Mouse (Mus musculus): ENCODE measurements around the gene Prm1. TPM values are rescaled to one million over a fixed set of nuclear protein-coding genes. Genes with fewer than 3 reads are reported as not detected.

The Prm1 gene
- polyA plus RNA-seq, 1 experiment from 2014 or later, result not detected

DNA sequence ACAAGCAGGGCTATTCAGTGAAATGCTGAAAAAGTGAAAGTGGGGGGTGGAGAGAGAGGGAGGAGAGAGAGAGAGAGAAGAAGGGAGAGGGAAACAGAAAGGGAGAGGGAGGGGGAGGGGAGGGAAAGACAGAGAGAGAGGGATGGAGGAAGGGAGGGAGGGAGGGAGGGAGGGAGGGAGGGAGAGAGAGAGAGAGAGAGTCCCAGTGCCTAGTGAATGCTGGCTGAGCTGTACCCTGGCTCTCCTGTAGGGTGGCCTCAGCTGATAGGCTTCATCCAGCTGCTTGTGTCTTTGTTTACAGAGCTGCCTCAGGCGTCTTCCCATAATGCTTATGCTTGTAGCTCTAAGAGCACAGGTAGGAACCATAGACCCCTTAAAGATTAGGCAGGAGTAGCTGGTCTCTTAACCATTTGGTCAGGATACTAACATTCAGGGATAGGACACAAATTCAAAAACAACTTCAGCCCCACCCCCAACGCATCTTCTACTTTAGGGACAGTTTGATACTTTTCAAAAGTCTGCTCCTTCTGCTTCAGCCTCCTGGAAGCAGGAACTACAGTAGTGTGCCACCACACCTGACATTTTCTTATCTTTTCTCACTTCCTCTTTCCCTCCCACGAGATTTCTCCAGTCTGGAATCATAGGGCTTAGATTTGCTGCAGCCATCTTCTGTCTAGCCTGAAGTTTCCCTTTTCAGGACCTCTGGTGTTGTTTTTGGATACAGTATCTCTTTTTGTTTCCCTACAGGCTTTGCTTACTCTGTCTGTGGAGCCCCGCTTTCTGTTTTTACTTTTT, 34.9 kb downstream of the Prm1 start:
- ATAC-seq (ENCODE audit: insufficient read depth, low FRiP score, low TSS enrichment) (no peak), DNase-seq (ENCODE audit: low spot score) (no peak)
- Histone ChIP-seq H3K9me3 (ENCODE audit: control insufficient read depth, low read length) (no peaks in the 10 kb centered on the region), H3K9ac (ENCODE audit: low read length) (no peak overlapping the region), H3K36me3 (ENCODE audit: control insufficient read depth, insufficient read depth, low read length) (no peaks in the 10 kb centered on the region), H3K4me2 (ENCODE audit: low read depth) (no peak overlapping the region), H3K4me1 (ENCODE audit: control insufficient read depth, insufficient read depth, low read length) (no peaks in the 10 kb centered on the region), H3K27me3 (ENCODE audit: control insufficient read depth, insufficient read depth, low read length) (no peaks in the 10 kb centered on the region), H3K4me3 (ENCODE audit: low read depth, low read length) (no peak overlapping the region), H3K27ac (ENCODE audit: low read depth, low read length) (no peak overlapping the region)
- WGBS, result 52% methylated on average over 4 of the region's 4 CpGs

DNA sequence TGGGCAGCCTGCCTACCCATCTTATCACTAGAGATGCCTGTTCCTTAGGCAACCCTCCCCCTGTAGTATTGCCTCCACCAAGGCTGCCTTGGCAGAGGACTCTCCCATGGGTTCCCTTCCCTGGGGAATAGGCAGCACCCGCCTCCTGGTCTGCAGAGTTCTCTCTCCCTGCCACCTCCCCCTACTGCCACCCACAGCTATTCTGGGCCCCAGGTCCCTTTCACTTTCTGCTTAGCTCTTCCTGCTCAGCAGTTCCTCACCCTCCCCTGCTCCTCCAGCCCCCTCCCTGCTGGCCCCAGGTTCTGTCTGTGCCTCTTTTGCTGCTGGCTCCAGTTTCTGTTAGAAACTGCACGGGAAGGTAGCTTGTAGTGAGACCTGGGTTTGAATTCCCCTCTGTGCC, 36.0 kb downstream of the Prm1 start:
- Histone ChIP-seq H3K27ac (ENCODE audit: low read depth, low read length) (no peak overlapping the region), H3K27me3 (ENCODE audit: control insufficient read depth, insufficient read depth, low read length) (no peaks in the 10 kb centered on the region), H3K4me1 (ENCODE audit: control insufficient read depth, insufficient read depth, low read length) (no peaks in the 10 kb centered on the region), H3K9me3 (ENCODE audit: control insufficient read depth, low read length) (no peaks in the 10 kb centered on the region), H3K9ac (ENCODE audit: low read length) (no peak overlapping the region), H3K36me3 (ENCODE audit: control insufficient read depth, insufficient read depth, low read length) (no peaks in the 10 kb centered on the region), H3K4me2 (ENCODE audit: low read depth) (no peak overlapping the region), H3K4me3 (ENCODE audit: low read depth, low read length) (no peak overlapping the region)
- DNase-seq (ENCODE audit: low spot score) (no peak), ATAC-seq (ENCODE audit: insufficient read depth, low FRiP score, low TSS enrichment) (no peak)
- WGBS, result 44% methylated on average over 2 of the region's 2 CpGs

DNA sequence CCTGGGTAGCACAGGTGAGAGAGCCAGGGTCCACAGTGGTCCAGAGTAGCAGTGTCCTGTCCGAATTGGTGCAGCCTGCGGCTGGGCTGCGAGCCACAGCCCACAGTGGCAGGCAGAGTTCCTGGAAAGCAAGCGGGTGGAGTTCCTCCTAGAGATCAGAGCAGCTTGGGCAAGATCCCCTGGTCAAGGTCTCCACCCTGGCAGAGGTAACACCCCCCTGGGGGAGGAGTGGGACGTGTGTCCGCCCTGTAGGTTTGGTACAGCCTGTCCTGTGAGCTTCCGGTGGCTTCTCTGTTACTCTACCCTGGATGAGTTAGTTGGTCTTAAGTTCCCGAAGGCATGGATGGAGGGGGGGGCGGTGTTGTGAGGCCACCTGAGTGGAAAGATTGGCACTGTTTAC, 36.8 kb downstream of the Prm1 start:
- Histone ChIP-seq H3K27me3 (ENCODE audit: control insufficient read depth, insufficient read depth, low read length) (no peaks in the 10 kb centered on the region), H3K4me3 (ENCODE audit: low read depth, low read length) (no peak overlapping the region), H3K27ac (ENCODE audit: low read depth, low read length) (no peak overlapping the region), H3K4me2 (ENCODE audit: low read depth) (no peak overlapping the region), H3K4me1 (ENCODE audit: control insufficient read depth, insufficient read depth, low read length) (no peaks in the 10 kb centered on the region), H3K9me3 (ENCODE audit: control insufficient read depth, low read length) (no peaks in the 10 kb centered on the region), H3K9ac (ENCODE audit: low read length) (no peak overlapping the region), H3K36me3 (ENCODE audit: control insufficient read depth, insufficient read depth, low read length) (no peaks in the 10 kb centered on the region)
- no peak for ATAC-seq (ENCODE audit: insufficient read depth, low FRiP score, low TSS enrichment)
- WGBS, result 61% methylated on average over 9 of the region's 9 CpGs
- no peak for DNase-seq (ENCODE audit: low spot score)

DNA sequence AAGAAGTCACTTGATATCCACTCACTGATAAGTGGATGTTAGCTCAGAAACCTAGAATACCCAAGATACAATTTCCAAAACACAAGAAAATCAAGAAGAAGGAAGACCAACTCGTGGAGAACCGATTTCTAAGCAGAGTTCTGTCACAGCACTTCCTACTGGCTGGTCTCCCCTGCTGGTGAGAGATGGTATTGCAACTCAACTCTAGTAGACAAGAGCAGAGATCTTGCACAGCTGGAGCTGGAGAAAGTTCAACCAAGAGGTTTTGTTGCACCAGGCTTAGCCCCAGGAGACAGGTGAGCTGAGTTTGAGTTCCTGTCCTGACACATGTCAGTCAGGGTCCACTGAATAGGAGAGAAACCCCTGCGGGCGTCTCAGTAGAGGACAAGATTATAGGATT, 38.5 kb downstream of the Prm1 start:
- no peak overlapping the region for H3K9ac ChIP-seq (ENCODE audit: low read length)
- H3K9me3 ChIP-seq (ENCODE audit: control insufficient read depth, low read length), result no peaks in the 10 kb centered on the region
- H3K4me1 ChIP-seq (ENCODE audit: control insufficient read depth, insufficient read depth, low read length), result no peaks in the 10 kb centered on the region
- H3K4me3 ChIP-seq (ENCODE audit: low read depth, low read length), result no peak overlapping the region
- peak; percentile 61 for DNase-seq (ENCODE audit: low spot score)
- H3K27me3 ChIP-seq (ENCODE audit: control insufficient read depth, insufficient read depth, low read length), result no peaks in the 10 kb centered on the region
- ATAC-seq (ENCODE audit: insufficient read depth, low FRiP score, low TSS enrichment), result no peak
- H3K4me2 ChIP-seq (ENCODE audit: low read depth), result no peak overlapping the region
- no peak overlapping the region for H3K27ac ChIP-seq (ENCODE audit: low read depth, low read length)
- WGBS, result 49% methylated on average over 4 of the region's 4 CpGs
- H3K36me3 ChIP-seq (ENCODE audit: control insufficient read depth, insufficient read depth, low read length), result no peaks in the 10 kb centered on the region

DNA sequence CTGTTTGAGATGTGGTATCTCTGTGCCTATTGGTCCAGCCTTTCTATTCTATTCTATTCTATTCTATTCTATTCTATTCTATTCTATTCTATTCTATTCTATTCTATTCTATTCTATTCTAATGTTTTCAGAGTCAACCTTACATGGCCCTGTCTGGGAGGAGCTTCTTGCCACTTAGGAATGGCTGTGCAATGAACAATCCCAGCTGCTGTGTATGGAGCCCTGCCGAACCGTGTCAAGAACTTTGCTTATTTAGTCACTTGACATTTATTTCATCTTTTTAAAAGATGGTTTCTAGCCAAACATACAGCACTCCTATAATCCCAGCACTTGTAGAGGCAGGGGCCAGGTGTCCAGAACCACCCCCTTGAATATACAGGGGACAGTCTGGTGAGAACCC, 41.3 kb downstream of the Prm1 start:
- Histone ChIP-seq H3K27ac (ENCODE audit: low read depth, low read length) (no peak overlapping the region), H3K9ac (ENCODE audit: low read length) (no peak overlapping the region), H3K4me2 (ENCODE audit: low read depth) (no peak overlapping the region), H3K4me1 (ENCODE audit: control insufficient read depth, insufficient read depth, low read length) (no peaks in the 10 kb centered on the region), H3K9me3 (ENCODE audit: control insufficient read depth, low read length) (no peaks in the 10 kb centered on the region), H3K4me3 (ENCODE audit: low read depth, low read length) (no peak overlapping the region), H3K27me3 (ENCODE audit: control insufficient read depth, insufficient read depth, low read length) (no peaks in the 10 kb centered on the region), H3K36me3 (ENCODE audit: control insufficient read depth, insufficient read depth, low read length) (no peaks in the 10 kb centered on the region)
- no peak for ATAC-seq (ENCODE audit: insufficient read depth, low FRiP score, low TSS enrichment)
- no peak for DNase-seq (ENCODE audit: low spot score)
- 69% methylated on average over 2 of the region's 2 CpGs for WGBS

DNA sequence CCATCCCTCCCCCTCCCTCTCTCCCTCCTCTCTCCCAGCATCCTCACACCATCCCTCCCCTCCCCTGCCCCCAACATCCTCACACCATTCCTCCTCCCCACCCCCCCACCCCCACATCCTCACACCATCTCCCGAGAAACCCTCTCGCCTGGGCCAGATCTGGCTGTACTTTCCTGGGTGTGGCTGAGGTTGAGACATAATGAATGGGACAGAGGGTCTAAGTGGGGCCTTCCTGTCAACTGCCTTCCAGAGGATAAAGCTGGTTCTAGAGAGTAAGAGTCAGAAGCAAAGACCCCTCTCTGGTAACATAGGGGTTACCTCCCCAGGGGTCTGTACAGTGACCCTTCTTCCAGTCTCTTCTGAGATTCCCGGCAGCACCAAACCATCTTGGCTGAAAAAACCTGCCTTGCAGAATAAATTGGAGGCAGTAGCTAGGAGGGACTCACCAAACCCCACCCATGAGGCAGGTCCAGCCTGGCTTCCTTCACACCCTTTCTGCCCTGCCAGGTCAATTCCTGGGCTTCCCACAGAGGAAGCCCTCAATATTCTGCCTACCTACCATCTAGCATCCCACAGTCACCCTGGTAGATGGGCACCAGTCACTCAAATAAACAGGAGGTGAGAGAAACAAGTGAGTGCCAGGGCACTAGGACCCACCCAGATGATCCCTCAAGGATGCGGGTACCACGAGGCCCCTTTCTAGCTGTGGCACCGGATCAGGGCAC, 41.9 kb downstream of the Prm1 start:
- Histone ChIP-seq H3K36me3 (ENCODE audit: control insufficient read depth, insufficient read depth, low read length) (no peaks in the 10 kb centered on the region), H3K4me2 (ENCODE audit: low read depth) (no peak overlapping the region), H3K27ac (ENCODE audit: low read depth, low read length) (no peak overlapping the region), H3K4me1 (ENCODE audit: control insufficient read depth, insufficient read depth, low read length) (no peaks in the 10 kb centered on the region), H3K27me3 (ENCODE audit: control insufficient read depth, insufficient read depth, low read length) (no peaks in the 10 kb centered on the region), H3K9ac (ENCODE audit: low read length) (no peak overlapping the region), H3K9me3 (ENCODE audit: control insufficient read depth, low read length) (no peaks in the 10 kb centered on the region), H3K4me3 (ENCODE audit: low read depth, low read length) (no peak overlapping the region)
- DNase-seq (ENCODE audit: low spot score), result no peak
- no peak for ATAC-seq (ENCODE audit: insufficient read depth, low FRiP score, low TSS enrichment)
- WGBS, result 64% methylated on average over 6 of the region's 6 CpGs

DNA sequence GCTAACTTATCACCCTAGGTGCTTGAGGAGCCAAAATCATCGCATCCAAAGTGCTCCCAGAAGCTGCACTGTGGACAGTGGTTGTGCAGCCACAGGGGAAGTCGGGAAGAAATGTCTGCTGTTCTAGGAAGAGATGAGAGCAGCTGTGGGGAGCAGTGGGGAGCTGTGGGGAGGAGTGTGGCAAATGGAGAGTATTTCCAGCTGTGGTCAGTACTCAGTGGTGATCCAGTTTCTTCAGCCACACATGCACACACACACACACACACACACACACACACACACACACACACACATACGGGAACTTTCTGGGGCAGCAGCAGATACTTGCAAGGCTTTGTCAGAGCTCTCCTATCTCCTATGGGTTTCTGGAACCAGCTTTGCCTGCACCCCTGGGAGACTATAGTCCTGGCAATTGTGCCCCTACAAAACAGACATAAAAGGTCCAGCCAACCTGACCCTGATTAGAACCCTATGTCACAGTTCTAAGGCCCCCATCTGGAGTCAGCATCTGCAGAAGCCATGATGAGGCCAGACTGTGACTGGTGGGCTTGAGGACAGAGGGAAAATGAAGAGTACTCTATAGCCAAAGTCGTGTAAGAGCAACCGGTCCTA, 43.0 kb downstream of the Prm1 start:
- Histone ChIP-seq H3K4me3 (ENCODE audit: low read depth, low read length) (no peak overlapping the region), H3K9me3 (ENCODE audit: control insufficient read depth, low read length) (no peaks in the 10 kb centered on the region), H3K4me1 (ENCODE audit: control insufficient read depth, insufficient read depth, low read length) (no peaks in the 10 kb centered on the region), H3K27me3 (ENCODE audit: control insufficient read depth, insufficient read depth, low read length) (no peaks in the 10 kb centered on the region), H3K27ac (ENCODE audit: low read depth, low read length) (no peak overlapping the region), H3K9ac (ENCODE audit: low read length) (no peak overlapping the region), H3K4me2 (ENCODE audit: low read depth) (no peak overlapping the region), H3K36me3 (ENCODE audit: control insufficient read depth, insufficient read depth, low read length) (no peaks in the 10 kb centered on the region)
- ATAC-seq (ENCODE audit: insufficient read depth, low FRiP score, low TSS enrichment) (no peak), DNase-seq (ENCODE audit: low spot score) (no peak)
- WGBS, result 74% methylated on average over 5 of the region's 5 CpGs

DNA sequence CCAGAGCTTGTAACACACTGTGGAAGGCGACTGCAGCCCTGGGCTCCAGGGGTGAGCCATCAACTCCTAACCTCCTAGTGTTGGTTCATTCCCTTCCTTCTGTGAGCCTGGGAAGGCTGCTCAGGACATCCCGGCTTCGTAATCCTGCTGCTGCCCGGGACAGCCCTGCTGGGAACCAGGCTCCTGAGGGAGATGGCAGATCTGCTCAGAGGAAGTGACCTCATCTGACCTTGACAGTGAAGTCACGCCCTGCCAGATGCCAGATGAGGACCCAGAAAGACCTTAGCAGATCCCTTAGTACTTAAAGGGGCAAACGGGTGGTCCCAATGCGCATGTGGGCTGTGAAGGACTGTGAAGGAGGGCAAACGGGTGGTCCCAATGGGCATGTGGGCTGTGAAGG, 44.5 kb downstream of the Prm1 start:
- Histone ChIP-seq H3K9ac (ENCODE audit: low read length) (no peak overlapping the region), H3K27me3 (ENCODE audit: control insufficient read depth, insufficient read depth, low read length) (no peaks in the 10 kb centered on the region), H3K36me3 (ENCODE audit: control insufficient read depth, insufficient read depth, low read length) (no peaks in the 10 kb centered on the region), H3K4me2 (ENCODE audit: low read depth) (no peak overlapping the region), H3K4me1 (ENCODE audit: control insufficient read depth, insufficient read depth, low read length) (no peaks in the 10 kb centered on the region), H3K27ac (ENCODE audit: low read depth, low read length) (no peak overlapping the region), H3K4me3 (ENCODE audit: low read depth, low read length) (no peak overlapping the region), H3K9me3 (ENCODE audit: control insufficient read depth, low read length) (no peaks in the 10 kb centered on the region)
- ATAC-seq (ENCODE audit: insufficient read depth, low FRiP score, low TSS enrichment) (no peak), DNase-seq (ENCODE audit: low spot score) (no peak)
- 65% methylated on average over 8 of the region's 8 CpGs for WGBS

DNA sequence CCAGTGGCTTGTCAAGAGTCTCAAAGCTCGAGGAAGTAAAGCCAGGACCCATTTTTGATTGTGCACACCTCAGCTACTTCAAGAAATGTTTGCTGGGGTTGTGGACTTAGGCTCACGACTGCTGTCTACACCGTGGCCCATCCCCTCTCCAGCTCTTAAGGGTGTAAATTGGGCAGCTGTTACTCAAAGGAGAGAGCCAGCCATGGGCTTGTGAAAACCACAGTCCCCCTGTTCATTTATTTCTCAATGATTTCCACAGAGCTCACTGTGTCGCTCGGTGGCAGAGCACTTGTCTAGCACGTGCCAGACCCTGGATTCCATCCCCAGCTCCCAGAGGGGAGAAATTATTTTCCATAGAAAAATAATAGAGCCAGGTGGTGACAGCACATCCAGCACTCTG, 49.5 kb downstream of the Prm1 start:
- H3K9ac ChIP-seq (ENCODE audit: low read length), result no peak overlapping the region
- H3K27ac ChIP-seq (ENCODE audit: low read depth, low read length), result no peak overlapping the region
- H3K4me3 ChIP-seq (ENCODE audit: low read depth, low read length), result no peak overlapping the region
- H3K9me3 ChIP-seq (ENCODE audit: control insufficient read depth, low read length), result no peaks in the 10 kb centered on the region
- no peaks in the 10 kb centered on the region for H3K36me3 ChIP-seq (ENCODE audit: control insufficient read depth, insufficient read depth, low read length)
- no peaks in the 10 kb centered on the region for H3K4me1 ChIP-seq (ENCODE audit: control insufficient read depth, insufficient read depth, low read length)
- H3K4me2 ChIP-seq (ENCODE audit: low read depth), result no peak overlapping the region
- DNase-seq (ENCODE audit: low spot score), result no peak
- ATAC-seq (ENCODE audit: insufficient read depth, low FRiP score, low TSS enrichment), result no peak
- 79% methylated on average over 6 of the region's 6 CpGs for WGBS
- H3K27me3 ChIP-seq (ENCODE audit: control insufficient read depth, insufficient read depth, low read length), result no peaks in the 10 kb centered on the region
